Mouse (Mus musculus) right cerebral cortex, postnatal 14 days (tissue): ENCODE data around the gene Actg2.

Experiments used
- DNase-seq: peaks from one replicate; pipeline ENCODE4 v3.0.0; 2022

The Actg2 gene

DNA sequence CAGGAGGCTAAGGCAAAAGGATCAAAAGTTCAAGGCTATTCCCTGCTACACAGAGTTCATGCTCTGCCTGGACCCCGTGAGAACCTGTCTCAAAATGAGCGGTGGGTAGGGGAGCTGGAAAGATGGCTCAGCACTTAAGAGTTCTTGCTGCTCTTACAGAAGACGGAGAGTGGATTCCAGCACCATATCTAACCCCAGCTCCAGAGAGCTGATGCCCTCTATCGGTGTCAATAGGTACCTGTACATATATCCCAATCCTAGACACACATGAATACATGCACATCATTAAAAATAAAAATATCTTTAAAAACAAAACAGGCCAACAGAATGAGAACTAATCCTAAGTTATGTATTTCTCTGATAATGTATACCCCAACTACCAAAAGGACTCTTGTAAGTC is 57.8 kb downstream of the Actg2 start:
- no peak for DNase-seq

DNA sequence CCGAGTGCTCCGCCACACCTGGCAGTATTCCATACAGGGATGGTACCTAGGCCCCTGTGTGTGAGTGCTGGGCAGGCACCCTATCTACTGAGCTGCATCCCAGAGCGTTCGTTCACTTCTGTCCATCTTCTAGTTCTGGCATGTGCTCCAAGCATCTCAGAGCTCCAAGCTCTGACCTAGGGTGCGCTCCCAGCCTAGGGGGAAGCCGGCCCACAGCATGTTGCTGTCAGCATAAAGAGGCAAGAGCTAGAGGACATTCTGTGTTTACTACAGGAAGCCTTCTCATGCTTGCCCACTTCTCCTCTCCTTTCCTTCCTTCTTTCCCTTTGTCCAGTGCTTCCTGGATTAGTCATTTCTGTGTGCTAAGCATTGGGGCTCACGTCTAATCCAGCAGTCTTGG is 60.6 kb downstream of the Actg2 start:
- DNase-seq: no peak

DNA sequence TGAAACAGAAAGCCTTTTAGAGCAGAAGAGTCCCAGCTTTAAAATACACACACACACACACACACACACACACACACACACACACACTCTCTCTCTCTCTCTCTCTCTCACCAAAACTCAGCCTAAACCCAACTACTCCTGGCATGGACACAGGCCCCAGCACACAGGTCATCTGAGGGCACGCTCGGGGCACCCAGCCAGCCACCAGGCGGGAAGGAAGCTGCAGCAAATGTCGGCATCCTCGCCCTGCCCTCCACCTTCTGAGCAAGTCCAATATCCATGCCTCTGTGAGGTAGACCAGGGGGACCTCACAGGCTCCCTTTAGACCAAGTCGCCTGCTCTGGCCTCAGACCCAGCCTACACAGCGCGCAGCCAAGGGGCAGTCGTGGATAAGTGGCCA is 62.8 kb downstream of the Actg2 start:
- DNase-seq: no peak

DNA sequence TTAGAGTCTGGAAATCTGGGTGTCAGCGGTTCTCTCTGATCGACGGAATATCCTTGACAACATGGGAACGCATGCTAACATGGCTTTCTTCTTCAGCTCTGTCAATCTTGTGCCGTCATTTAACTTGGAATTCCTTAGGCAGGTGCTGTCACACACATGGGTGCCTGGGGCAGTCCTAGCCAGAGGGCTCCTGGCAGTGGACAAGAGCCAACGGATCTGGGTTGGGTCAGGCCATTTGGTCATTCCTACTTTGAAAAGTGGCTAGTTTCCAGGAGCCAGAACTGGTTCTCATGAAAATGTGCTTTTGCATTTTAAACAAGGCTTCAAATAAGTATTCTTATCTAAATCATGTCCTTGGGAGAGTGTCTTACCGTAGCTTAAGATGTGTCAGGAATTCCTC is 64.3 kb downstream of the Actg2 start:
- DNase-seq: no peak

DNA sequence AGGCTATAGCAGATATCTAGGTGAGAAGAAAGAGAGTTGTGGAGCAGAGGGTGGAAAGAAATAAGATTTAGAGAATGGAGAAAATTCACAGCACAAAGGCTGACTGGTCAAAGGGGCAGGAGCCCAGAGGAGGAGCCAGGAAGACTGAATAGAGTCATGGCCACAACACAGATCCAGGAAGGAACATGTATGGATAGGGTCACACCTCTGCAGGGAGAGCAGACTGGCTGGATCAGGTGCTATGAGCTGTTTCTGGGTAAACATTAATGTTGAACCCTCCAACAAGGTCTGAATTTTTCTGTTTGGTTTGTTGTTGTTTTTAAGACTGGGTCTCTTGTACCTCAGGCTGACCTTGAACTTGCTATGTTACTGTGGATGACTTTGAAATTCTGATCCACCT is 72.1 kb downstream of the Actg2 start:
- DNase-seq: no peak
